Mouse (Mus musculus): ENCODE measurements around the gene Rab8b.

- no peak for TF ChIP-seq CTCF (IDR thresholded peaks at IDR 0.05; ENCODE audit: extremely low read depth, insufficient read length, insufficient replicate concordance, low read depth, low read length)
- TF ChIP-seq POLR2A (IDR thresholded peaks at IDR 0.05; ENCODE audit: low read depth, low read length): no peak
These were observed 36.0 kb downstream of the Rab8b start for GRCm38 (mm10) chr9:66883500-66883899.
